Mouse (Mus musculus) small intestine, adult 2 months (tissue): ENCODE data around the gene Fam124b. TPM values are rescaled to one million over a fixed set of nuclear protein-coding genes. Genes with fewer than 3 reads are reported as not detected.

Source experiments
- H3K27ac ChIP-seq: fragments of 200-500 bp; 2 replicates; pipeline ENCODE4 v1.5.1; 2012; ENCODE audit warnings: low read depth, low read length, control low read depth, inconsistent platforms; ENCODE audit not compliant: insufficient read depth
- H3K27me3 ChIP-seq: fragments of 200-500 bp; 2 replicates; pipeline ENCODE4 v1.6.1; 2012; ENCODE audit warnings: mild to moderate bottlenecking, moderate library complexity, low read length, inconsistent platforms; ENCODE audit not compliant: control insufficient read depth, insufficient read depth
- H3K36me3 ChIP-seq: fragments of 200-500 bp; 2 replicates; pipeline ENCODE4 v1.6.1; 2012; ENCODE audit warnings: mild to moderate bottlenecking, low read length, control low read depth, inconsistent platforms; ENCODE audit not compliant: control insufficient read depth, insufficient read depth
- H3K4me1 ChIP-seq: fragments of 200-500 bp; 2 replicates; pipeline ENCODE4 v1.6.1; 2012; ENCODE audit warnings: low read length, inconsistent platforms, mixed read lengths; ENCODE audit not compliant: control insufficient read depth, insufficient read depth, insufficient read length
- H3K4me3 ChIP-seq: fragments of 200-500 bp; 2 replicates; pipeline ENCODE4 v1.5.1; 2012; ENCODE audit warnings: low read depth, mild to moderate bottlenecking, control low read depth, inconsistent platforms, low read length, moderate library complexity
- CTCF ChIP-seq: fragments of 200-500 bp; IDR thresholded peaks from 2 replicates; pipeline ENCODE4 v1.5.1; 2012; ENCODE audit warnings: low read depth, mild to moderate bottlenecking, control low read depth, inconsistent platforms, low read length, moderate library complexity, mixed read lengths; ENCODE audit not compliant: insufficient replicate concordance, insufficient read length; ENCODE audit errors: extremely low read depth
- POLR2A ChIP-seq: fragments of 200-500 bp; IDR thresholded peaks from 2 replicates; pipeline ENCODE4 v1.6.1; 2012; ENCODE audit warnings: low read depth, mild to moderate bottlenecking, control low read depth, inconsistent platforms, low read length, moderate library complexity
- WGBS: fragments of 180-500 bp; shearing (Covaris S2); methylation state at CpG from one replicate; pipeline ENCODE4 v1.1.7; 2018; 5-methylcytosine and 5-hydroxymethylcytosine counted together
- polyA plus RNA-seq: library from polyadenylated mRNA; depleted of rRNA; stranded (reverse); fragments of >200 nt; gene quantifications from 2 replicates; pipeline ENCODE4 v1.2.3, GENCODE M21; 2012; rRNA removed

The Fam124b gene
- not detected in 2 replicates for polyA plus RNA-seq

- WGBS: 73% methylated on average over 6 of the region's 6 CpGs
- Histone ChIP-seq H3K27ac (no peak within 1 kb of the TSS), H3K4me1 (no peaks in the 10 kb centered on the region), H3K4me3 (no peak within 1 kb of the TSS), H3K27me3 (no peaks in the 10 kb centered on the region), H3K36me3 (no peaks in the 10 kb centered on the region)
- TF ChIP-seq POLR2A (no peak), CTCF (no peak)
These were observed at the start of gene Fam124b for GRCm38 (mm10) chr1:80218268-80218667. TSS of gene Fam124b (minus strand) at chr1:80218473.

GRCm38 (mm10) chr1:80260443-80260842, 42.2 kb upstream of the Fam124b start:
- H3K27ac ChIP-seq: no peak overlapping the region
- no peak overlapping the region for H3K4me3 ChIP-seq
- H3K4me1 ChIP-seq: no peaks in the 10 kb centered on the region
- H3K36me3 ChIP-seq: peaks cover 7% of the 10 kb centered on the region
- 77% methylated on average over 1 of the region's 1 CpGs for WGBS
- TF ChIP-seq POLR2A (no peak), CTCF (no peak)
- no peaks in the 10 kb centered on the region for H3K27me3 ChIP-seq

DNA sequence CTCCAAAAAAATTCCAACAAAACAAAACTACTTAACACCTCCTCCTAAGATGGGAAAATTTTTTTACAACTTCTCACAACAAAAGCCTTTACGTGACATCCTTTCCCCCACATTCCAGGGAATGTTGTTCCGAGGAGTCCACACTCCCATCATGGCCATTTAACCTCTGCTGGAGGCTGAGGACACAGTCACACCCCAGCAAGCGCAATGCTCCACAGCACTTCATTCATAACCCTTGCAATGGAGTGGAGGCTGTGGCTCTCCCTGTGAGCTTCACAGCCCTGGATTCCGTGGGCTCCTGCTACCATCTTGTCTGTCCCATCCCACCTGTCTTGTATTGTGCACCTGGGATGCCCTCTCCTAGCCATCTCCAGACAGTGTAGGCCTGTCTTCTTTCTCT, 40.4 kb upstream of the Fam124b start:
- no peaks in the 10 kb centered on the region for H3K27me3 ChIP-seq
- no peak overlapping the region for H3K4me3 ChIP-seq
- 75% methylated on average over 4 of the region's 4 CpGs for whole genome bisulfite sequencing
- no peak for TF ChIP-seq POLR2A
- no peak for TF ChIP-seq CTCF
- no peak overlapping the region for H3K27ac ChIP-seq
- no peaks in the 10 kb centered on the region for H3K4me1 ChIP-seq
- H3K36me3 ChIP-seq: no peaks in the 10 kb centered on the region

DNA sequence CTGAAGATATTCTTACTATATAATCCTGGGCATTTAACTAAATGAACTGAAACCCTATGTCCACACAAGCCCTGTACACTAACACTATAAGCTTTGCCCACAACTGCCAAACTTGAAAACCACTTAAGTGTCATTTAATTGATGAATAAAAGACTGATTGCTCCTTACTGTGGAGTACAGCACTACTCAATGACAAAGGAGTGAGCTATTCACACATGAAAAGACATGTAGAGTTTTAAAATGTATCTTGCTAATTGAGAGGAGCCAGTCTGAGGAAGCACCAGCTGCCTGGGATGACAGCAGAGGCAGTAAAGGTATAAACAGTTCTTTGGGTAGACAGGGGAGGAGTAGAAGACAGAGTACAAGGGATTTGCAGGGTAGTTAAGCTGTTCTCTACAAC, 35.0 kb upstream of the Fam124b start:
- no peak for TF ChIP-seq CTCF
- no peak for TF ChIP-seq POLR2A
- Histone ChIP-seq H3K4me1 (no peaks in the 10 kb centered on the region), H3K27me3 (no peaks in the 10 kb centered on the region), H3K36me3 (no peaks in the 10 kb centered on the region), H3K27ac (no peak overlapping the region), H3K4me3 (no peak overlapping the region)

- Histone ChIP-seq H3K27ac (no peak overlapping the region), H3K36me3 (no peaks in the 10 kb centered on the region), H3K4me1 (no peaks in the 10 kb centered on the region), H3K4me3 (no peak overlapping the region), H3K27me3 (no peaks in the 10 kb centered on the region)
- TF ChIP-seq CTCF (no peak), POLR2A (no peak)
- 80% methylated on average over 5 of the region's 5 CpGs for WGBS
These were observed 32.0 kb upstream of the Fam124b start for GRCm38 (mm10) chr1:80250247-80250646.

- Histone ChIP-seq H3K36me3 (no peaks in the 10 kb centered on the region), H3K4me1 (no peaks in the 10 kb centered on the region), H3K27ac (no peak overlapping the region), H3K4me3 (no peak overlapping the region), H3K27me3 (no peaks in the 10 kb centered on the region)
- TF ChIP-seq CTCF: no peak
- TF ChIP-seq POLR2A: no peak
These were observed 28.9 kb upstream of the Fam124b start for GRCm38 (mm10) chr1:80247131-80247530.

DNA sequence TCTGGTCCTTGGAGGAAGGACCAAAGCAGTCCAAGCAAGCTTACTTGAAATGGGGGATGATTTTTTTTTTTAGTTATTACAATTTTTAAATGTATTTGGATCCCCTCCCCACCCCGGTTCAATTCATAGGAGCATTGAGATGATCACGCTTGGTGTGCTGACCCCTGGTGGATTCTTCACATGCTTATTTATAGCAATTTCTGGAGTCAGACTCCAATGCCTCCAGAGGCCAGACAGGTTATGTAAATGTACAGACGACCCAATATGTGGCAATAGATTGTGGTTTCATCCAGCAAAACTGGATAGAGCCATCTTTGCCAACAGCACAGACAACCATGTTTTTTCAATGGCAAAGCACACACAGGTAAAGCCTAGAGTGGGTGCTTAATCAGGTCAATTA, 25.9 kb upstream of the Fam124b start:
- Histone ChIP-seq H3K4me3 (no peak overlapping the region), H3K27me3 (no peaks in the 10 kb centered on the region), H3K36me3 (no peaks in the 10 kb centered on the region), H3K4me1 (no peaks in the 10 kb centered on the region), H3K27ac (no peak overlapping the region)
- 45% methylated on average over 3 of the region's 3 CpGs for WGBS
- TF ChIP-seq CTCF (no peak), POLR2A (no peak)

- no peaks in the 10 kb centered on the region for H3K4me1 ChIP-seq
- 88% methylated on average over 6 of the region's 6 CpGs for WGBS
- TF ChIP-seq CTCF (no peak), POLR2A (no peak)
- no peaks in the 10 kb centered on the region for H3K27me3 ChIP-seq
- no peaks in the 10 kb centered on the region for H3K36me3 ChIP-seq
- no peak overlapping the region for H3K4me3 ChIP-seq
- H3K27ac ChIP-seq: no peak overlapping the region
These were observed 23.3 kb upstream of the Fam124b start for GRCm38 (mm10) chr1:80241579-80241978.
